Mouse (Mus musculus) small intestine, adult 2 months (tissue): ENCODE data around the gene Tdgf1.

Experiments used
- CTCF ChIP-seq: fragments of 200-500 bp; IDR thresholded peaks from 2 replicates; pipeline ENCODE4 v1.5.1; 2012; ENCODE audit warnings: low read depth, mild to moderate bottlenecking, control low read depth, inconsistent platforms, low read length, moderate library complexity, mixed read lengths; ENCODE audit not compliant: insufficient replicate concordance, insufficient read length; ENCODE audit errors: extremely low read depth
- POLR2A ChIP-seq: fragments of 200-500 bp; IDR thresholded peaks from 2 replicates; pipeline ENCODE4 v1.6.1; 2012; ENCODE audit warnings: low read depth, mild to moderate bottlenecking, control low read depth, inconsistent platforms, low read length, moderate library complexity

DNA sequence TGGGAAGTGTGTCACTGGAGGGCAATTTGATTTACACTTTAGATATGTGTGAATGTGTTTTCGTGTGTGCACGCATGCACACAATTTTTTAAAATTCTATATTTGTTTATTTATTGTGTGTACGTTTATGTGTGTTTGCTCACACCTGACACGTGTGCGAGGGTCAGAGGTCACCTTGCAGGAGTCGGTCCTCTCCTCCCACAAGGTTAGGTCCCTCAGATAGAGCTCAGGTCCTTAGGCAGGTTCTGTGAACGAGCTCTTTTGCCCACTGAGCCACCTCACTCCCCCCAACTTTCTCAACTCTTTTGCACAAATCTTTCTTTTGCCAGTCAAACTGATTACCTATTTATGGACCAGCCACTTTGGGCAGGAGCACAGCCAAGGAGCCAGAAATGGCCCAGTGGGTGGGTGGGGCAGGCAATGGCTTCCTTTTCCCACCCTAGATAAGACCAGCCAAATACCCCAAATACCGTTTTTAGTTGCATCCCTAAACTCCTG lies 2.9 kb upstream of the Tdgf1 start:
- TF ChIP-seq POLR2A (no peak), CTCF (no peak)
